Mouse (Mus musculus): ENCODE measurements around the gene Rybp.

DNA sequence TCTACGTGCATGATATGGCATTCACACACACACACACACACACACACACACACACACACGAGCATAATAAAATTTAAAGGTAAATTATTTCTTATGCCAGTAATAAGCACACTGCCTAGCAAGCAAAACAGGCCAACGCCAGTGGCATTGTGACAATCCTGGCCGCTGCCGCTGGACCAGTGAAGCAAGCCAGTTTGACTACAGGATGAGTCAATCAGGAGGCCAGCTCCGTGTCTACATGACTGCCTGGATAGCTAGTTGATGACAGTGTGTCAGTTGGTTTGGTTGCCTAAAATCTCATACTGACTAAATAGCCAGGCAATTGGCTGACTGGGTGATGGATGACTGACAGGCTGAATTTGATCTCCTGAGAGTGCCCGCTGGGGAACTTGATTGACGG is 69.8 kb downstream of the Rybp start:
- no peak for TF ChIP-seq CTCF (IDR thresholded peaks at IDR 0.05; ENCODE audit: low read depth, low read length)
- no peak for TF ChIP-seq POLR2A (IDR thresholded peaks at IDR 0.05; ENCODE audit: borderline replicate concordance, low read depth, low read length)

Data from bone marrow macrophage, adult 2 months (primary cell).